Mouse (Mus musculus) testis, adult 10 weeks (tissue): ENCODE data around the gene Rps9. TPM values are rescaled to one million over a fixed set of nuclear protein-coding genes. Genes with fewer than 3 reads are reported as not detected.

Experiments
- polyA plus RNA-seq: library from polyadenylated mRNA; stranded (reverse); fragments of 350-450 nt; fragmentation: Illumina TruSeq; extraction: RNeasy Lipid Tissue Mini Kit (QIAGEN cat#74804); gene quantifications from one replicate; pipeline ENCODE4 v1.2.3, GENCODE M21; 2014; ENCODE audit warnings: low read depth, low replicate concordance

The Rps9 gene
- 3.7 TPM for polyA plus RNA-seq

GRCm38 (mm10) chr7:3703879-3704441, at the start of gene Rps9:
Gene Rps9 (plus strand): TSS chr7:3703993.

GRCm38 (mm10) chr7:3665215-3666114, 38.3 kb upstream of the Rps9 start, which contains the start of gene Leng1:
Gene Leng1 (minus strand): TSS chr7:3665840.

DNA sequence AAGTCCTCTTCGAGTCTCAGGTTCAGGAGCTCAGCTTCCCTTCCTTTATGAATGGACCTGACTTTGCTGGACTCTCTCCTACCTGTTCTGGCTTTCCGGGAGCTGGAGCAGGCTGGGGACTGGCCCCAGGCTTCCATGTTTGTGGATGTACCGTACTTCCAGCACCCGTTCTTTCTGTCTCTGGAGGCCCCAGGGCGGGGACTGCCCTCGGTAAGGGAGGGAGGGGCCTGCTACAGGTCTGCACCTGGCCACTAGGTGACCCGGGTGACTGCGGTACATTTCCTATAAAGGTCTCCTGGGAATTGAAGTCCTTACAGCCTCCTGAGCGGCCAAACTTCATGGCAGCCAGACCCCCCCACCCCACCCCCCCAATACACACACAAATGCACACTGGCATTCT, 26.5 kb upstream of the Rps9 start, which contains the start of gene Tmc4:
TSS of gene Tmc4 (minus strand) at position 212 of the 400 bp plus-strand sequence.

DNA sequence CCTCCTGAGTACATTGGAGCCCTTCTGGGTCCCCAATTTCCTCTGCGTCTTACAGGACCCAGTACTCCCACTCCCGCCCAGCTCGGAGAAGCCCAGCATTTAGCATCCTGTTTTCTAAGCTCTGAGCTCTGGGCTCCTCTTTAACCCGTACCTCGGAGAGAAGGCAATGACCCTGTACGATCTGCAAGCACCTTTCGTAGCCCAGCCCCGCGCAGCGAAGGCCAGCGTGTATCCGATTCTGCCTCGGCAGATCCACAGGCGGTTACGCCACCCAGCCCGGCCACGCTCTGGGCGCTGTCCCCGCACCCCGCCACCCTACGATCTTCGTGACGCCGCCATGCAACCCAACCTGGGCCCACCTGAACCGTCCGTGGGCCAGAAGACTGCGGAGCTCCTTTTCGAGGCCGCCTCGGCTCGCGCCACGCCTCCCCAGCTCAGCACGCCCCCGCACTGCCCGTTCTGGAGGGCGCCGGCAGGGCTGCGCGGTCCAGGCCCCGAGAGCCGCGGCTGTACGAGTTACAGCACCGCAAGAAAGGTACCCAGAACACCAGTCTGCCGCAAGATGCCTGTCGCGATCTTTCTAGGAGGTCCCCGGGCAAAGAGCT, 11.3 kb upstream of the Rps9 start, which contains the start of gene Tsen34:
TSS of gene Tsen34 (plus strand) at position 482 of the 605 bp plus-strand sequence.

GRCm38 (mm10) chr7:3692987-3693808, 10.6 kb upstream of the Rps9 start, which contains the start of gene Mboat7:
Gene Mboat7 (minus strand): TSS chr7:3693523.

DNA sequence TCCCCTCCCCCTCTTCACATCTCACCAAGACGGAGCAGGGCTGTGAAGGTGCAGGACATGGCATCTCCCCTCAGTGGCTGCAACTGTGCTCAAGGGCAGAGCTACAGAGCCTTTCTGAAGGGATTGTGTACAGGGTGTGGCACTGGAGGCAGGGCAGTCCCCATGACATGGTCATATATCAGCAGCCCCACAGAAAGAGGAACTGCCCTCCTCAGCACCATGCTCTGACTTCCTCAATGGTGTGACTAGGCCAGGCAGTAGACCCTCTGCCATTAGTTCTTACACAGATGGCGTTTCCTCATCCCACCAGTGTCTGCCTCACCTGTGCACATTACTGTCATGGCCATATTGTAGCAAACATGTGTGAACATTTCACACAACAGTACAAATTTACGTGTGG, 16.5 kb downstream of the Rps9 start, which contains the start of gene Pirb:
TSS of gene Pirb (minus strand) at position 124 of the 400 bp plus-strand sequence.

Other genes with a start within 250 kb of the Rps9 start
- gene Tarm1, start 201.4 kb upstream of the Rps9 start, polyA plus RNA-seq = 0.14 TPM
- 1.3 TPM for gene Oscar, start 87.8 kb upstream of the Rps9 start, polyA plus RNA-seq
- gene Ndufa3, start 86.6 kb upstream of the Rps9 start, polyA plus RNA-seq = 18.2 TPM
- 3.1 TPM for gene Tfpt, start 74.1 kb upstream of the Rps9 start, polyA plus RNA-seq
- gene Prpf31, start 74.0 kb upstream of the Rps9 start, polyA plus RNA-seq = 13.3 TPM
- 10.5 TPM for gene Cnot3, start 58.7 kb upstream of the Rps9 start, polyA plus RNA-seq
- gene Leng1, start 38.2 kb upstream of the Rps9 start, polyA plus RNA-seq = 3.2 TPM
- 2.5 TPM for gene Tmc4, start 26.4 kb upstream of the Rps9 start, polyA plus RNA-seq
- gene Tsen34, start 11.1 kb upstream of the Rps9 start, polyA plus RNA-seq = 1.2 TPM
- gene Mboat7, start 10.5 kb upstream of the Rps9 start, polyA plus RNA-seq = 10.7 TPM
- 0.22 TPM for gene Pirb, start 16.4 kb downstream of the Rps9 start, polyA plus RNA-seq
- gene Gm15448, start 121.7 kb downstream of the Rps9 start, polyA plus RNA-seq = not detected
- 0.43 TPM for gene Pira2, start 141.1 kb downstream of the Rps9 start, polyA plus RNA-seq
- 0.11 TPM for gene Gm14548, start 194.1 kb downstream of the Rps9 start, polyA plus RNA-seq
- not detected for gene Lilra6, start 211.5 kb downstream of the Rps9 start, polyA plus RNA-seq